Mouse (Mus musculus): ENCODE data around the gene Stambpl1.

Gene Stambpl1

DNA sequence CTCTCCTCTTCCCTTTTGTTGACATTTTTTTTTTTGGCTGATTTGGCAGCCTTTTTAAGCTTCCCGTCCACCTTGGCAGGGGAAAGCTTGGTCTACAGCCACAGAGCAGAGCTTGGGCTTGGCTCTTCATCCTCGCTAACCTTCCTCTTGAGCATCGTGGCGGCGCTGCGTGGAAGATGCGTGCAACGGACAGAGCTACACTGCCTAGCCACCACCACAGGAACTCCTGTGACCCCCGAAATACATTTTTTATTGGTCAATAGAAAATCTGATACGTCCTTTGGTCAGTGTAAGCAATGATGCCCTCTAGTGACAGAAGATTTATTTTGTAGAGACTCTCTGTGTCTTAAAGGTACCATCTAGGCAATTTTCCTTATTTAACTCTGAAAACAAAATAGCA, 92.4 kb downstream of the Stambpl1 start:
- DNase-seq (ENCODE audit: low spot score), result peak; percentile 44

DNA sequence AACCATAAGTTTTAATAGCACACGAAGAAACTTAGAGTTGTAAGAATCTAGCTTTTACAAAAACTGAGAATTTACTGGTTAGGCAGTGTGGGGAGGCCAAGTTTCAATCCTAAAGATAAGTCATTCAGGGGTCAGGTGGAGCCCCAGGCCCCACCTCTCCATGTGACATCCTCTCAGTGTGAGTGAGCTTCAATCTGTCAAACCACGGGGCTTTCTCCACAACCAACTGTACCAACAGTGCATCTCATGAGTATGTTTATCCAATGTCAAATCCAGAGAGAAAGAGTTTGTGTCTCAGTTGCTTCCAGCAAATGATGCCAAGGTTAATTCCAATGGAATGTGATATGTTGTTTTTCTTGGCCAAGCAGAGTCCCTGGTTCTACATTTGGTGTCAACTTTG, 92.8 kb downstream of the Stambpl1 start:
- DNase-seq (ENCODE audit: low spot score), result no peak

DNA sequence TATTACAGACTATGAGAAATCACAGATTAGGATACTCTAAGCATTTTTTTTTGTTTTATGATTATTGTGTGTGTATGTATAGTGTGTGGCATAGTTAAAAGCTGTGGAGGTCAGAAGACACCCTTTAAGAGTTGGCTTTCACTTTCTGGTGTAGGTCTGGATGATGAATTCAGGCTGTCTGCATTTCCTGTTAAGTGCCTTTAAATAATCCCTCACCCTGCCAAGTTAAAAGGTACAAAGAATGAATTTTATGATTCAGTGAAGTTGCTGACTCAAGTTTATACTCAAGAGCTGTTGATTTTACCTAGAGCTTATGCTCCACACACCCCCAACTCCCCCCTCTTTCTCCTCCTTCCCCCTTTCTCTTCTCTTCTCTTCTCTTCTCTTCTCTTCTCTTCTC, 95.2 kb downstream of the Stambpl1 start:
- no peak for DNase-seq (ENCODE audit: low spot score)

DNA sequence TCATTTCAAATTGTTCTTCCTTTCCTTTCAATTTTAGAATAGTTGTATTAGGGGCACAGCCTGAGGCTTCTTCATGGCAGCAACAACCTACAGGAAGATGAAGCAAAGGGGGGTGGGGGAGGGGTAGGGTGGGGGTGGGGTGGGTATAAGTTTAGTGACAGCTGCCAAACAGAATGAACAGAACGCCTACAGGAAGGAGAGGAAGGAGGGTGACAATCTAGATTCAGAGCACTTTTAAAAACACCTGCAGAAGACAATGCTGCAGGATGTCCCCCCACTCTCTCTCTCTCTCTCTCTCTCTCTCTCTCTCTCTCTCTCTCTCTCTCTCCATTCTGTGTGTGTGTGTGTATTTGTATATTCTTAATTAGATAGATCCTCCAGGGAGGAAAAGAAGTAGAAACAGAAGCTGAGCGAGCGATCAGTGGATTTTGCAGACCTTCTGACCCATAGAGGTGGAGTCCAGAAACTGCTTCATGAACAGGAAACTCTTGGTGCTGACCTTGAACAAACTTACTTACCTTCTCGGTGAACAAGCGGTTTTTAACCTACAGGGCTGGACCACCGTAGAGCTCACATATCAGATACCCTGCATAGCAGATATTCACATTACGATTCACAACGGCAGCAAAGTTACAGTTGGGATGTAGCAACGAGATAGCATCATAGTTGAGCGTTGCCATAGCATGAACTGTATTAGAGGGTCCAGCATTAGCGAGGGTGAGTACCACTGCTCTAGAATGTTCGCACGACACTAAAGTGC, 95.8 kb downstream of the Stambpl1 start:
- no peak for DNase-seq (ENCODE audit: low spot score)

DNA sequence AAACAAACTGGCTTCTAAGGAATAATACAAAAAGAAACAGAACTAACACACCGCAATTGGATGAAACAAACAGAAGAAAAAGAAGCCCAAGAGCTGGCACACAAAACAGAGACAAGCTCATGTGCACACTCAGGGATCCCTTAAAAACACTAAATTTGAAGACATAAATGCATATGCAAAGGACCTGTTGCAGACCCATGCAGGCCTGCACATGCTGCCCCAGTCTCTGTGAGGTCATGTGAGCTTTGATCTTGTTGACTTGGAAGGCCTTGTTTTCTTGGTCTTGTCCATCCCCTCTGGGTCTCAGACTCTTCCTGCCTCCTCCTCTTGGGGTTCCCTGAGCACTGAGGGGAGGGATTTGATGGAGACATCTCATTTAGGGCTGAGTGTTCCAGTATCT, 96.7 kb downstream of the Stambpl1 start:
- DNase-seq (ENCODE audit: low spot score), result no peak
